Mouse (Mus musculus) intestine, postnatal 0 days (tissue): Measurements from ENCODE around the gene Gda. TPM values are rescaled to one million over a fixed set of nuclear protein-coding genes. Genes with fewer than 3 reads are reported as not detected.

Source experiments
- ATAC-seq: fragments of 200-750 bp; cut with Nextera tagmentation; 2 replicates; pipeline ENCODE4 v1.8.0; 2017; ENCODE audit warnings: mild to moderate bottlenecking, moderate TSS enrichment, moderate library complexity
- H3K27ac ChIP-seq: fragments of 300-500 bp; sonication (generic); 2 replicates; pipeline ENCODE4 v1.5.1; 2014; ENCODE audit warnings: mild to moderate bottlenecking, low read depth, low read length, moderate library complexity
- H3K27me3 ChIP-seq: fragments of 300-500 bp; sonication (generic); replicated peaks from 2 replicates; pipeline ENCODE4 v1.6.1; 2014; ENCODE audit warnings: low read length, mixed read lengths; ENCODE audit not compliant: control insufficient read depth, insufficient read depth
- H3K36me3 ChIP-seq: fragments of 300-500 bp; sonication (generic); 2 replicates; pipeline ENCODE4 v1.6.1; 2014; ENCODE audit warnings: mild to moderate bottlenecking, moderate library complexity; ENCODE audit not compliant: control insufficient read depth, insufficient read depth
- H3K4me1 ChIP-seq: fragments of 300-500 bp; sonication (generic); replicated peaks from 2 replicates; pipeline ENCODE4 v1.6.1; 2014; ENCODE audit warnings: antibody characterized with exemption, low read length, mixed read lengths; ENCODE audit not compliant: control insufficient read depth, insufficient read depth
- H3K4me2 ChIP-seq: fragments of 300-500 bp; sonication (generic); replicated peaks from 2 replicates; pipeline ENCODE4 v1.6.1; 2014; ENCODE audit warnings: low read depth, mild to moderate bottlenecking, moderate library complexity
- H3K4me3 ChIP-seq: fragments of 300-500 bp; sonication (generic); 2 replicates; pipeline ENCODE4 v1.5.1; 2014; ENCODE audit warnings: low read depth, low read length
- H3K9ac ChIP-seq: fragments of 300-500 bp; sonication (generic); 2 replicates; pipeline ENCODE4 v1.6.1; 2014; ENCODE audit warnings: mild to moderate bottlenecking, low read depth, low read length
- H3K9me3 ChIP-seq: fragments of 300-500 bp; sonication (generic); 2 replicates; pipeline ENCODE4 v1.6.1; 2016; ENCODE audit warnings: mixed run types; ENCODE audit not compliant: control insufficient read depth
- CTCF ChIP-seq: sonication (generic); IDR thresholded peaks from 2 replicates; pipeline ENCODE4 v1.5.1; 2016; ENCODE audit warnings: low read depth, mild to moderate bottlenecking, control low read depth, antibody characterized with exemption, moderate library complexity
- WGBS: fragments of 180-500 bp; shearing (Covaris S2); extraction: QIAGEN DNeasy Blood & Tissue Kit; methylation state at CpG from one replicate; pipeline ENCODE4 v1.1.7; 2014; 5-methylcytosine and 5-hydroxymethylcytosine counted together
- polyA plus RNA-seq: library from polyadenylated mRNA; unstranded; fragments of >200 nt; fragmentation: Nextera tagmentation; extraction: Ambion mirVana; gene quantifications from 2 replicates; pipeline ENCODE4 v1.2.1, GENCODE M21; 2015

Gene Gda
- polyA plus RNA-seq, 1 experiment from 2014 or later = 37.3 TPM

DNA sequence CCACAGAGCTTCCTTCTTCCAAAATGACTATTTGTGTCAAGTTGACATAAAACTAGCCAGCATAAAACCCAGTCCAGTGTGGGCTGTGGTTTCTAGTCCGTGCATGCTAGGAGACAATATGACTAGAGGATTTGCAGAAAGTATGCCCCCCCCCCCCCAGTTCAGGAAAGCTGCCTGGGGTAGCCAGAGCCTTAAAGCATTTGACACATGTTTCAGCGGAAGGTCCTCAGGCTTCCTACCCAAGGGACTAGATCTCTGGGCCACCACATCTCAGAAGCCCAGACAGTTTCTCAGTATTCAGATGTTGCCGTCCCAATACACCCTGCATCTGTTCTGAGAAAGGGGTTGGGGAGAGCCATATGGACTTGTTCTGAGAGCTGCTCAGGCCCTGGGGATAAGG is 89.0 kb downstream of the Gda start:
- no peak for TF ChIP-seq CTCF
- Histone ChIP-seq H3K4me3 (no peak overlapping the region), H3K4me2 (no peak overlapping the region), H3K4me1 (no peaks in the 10 kb centered on the region), H3K36me3 (no peaks in the 10 kb centered on the region), H3K9me3 (no peaks in the 10 kb centered on the region), H3K27ac (no peak overlapping the region), H3K27me3 (no peaks in the 10 kb centered on the region), H3K9ac (no peak overlapping the region)
- 90% methylated on average over 3 of the region's 3 CpGs for WGBS
- ATAC-seq = no peak

DNA sequence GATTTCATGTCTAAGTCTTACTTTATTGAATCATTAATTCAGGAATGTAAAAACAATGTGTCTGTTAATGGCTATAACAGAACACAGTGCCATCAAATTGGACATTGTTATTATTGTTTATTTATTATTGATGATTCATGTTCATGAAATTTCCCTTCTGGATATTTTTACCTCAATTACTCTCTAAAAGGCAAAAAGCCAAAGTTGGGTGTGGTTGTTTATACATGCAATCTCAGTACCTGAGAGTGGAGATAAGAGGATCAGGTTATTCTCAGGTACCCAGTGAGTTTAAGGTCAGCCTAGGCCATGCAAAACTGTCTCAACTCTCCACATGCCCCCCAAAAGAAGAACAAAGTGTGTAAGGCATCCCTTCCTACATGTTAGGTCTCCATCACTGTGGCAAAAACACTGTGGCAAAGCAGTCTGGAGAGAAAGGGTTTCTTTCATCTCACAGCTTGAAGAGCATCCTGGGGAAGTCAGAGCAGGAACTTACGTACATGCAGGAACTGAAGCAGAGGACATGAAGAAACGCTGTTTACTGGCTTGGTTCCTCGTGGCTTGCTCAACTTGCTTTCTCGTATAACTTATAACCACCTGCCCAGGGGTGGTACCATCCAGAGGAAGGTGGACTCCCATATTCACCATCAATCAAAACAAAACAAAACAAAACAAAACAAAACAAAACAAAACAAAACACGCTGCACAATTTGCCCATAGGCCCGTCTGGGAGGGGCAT is 89.6 kb downstream of the Gda start:
- Histone ChIP-seq H3K27ac (no peak overlapping the region), H3K4me3 (no peak overlapping the region), H3K36me3 (no peaks in the 10 kb centered on the region), H3K9ac (no peak overlapping the region), H3K9me3 (no peaks in the 10 kb centered on the region), H3K27me3 (no peaks in the 10 kb centered on the region), H3K4me2 (no peak overlapping the region), H3K4me1 (no peaks in the 10 kb centered on the region)
- WGBS = 72% methylated on average over 6 of the region's 6 CpGs
- ATAC-seq = no peak
- no peak for TF ChIP-seq CTCF

DNA sequence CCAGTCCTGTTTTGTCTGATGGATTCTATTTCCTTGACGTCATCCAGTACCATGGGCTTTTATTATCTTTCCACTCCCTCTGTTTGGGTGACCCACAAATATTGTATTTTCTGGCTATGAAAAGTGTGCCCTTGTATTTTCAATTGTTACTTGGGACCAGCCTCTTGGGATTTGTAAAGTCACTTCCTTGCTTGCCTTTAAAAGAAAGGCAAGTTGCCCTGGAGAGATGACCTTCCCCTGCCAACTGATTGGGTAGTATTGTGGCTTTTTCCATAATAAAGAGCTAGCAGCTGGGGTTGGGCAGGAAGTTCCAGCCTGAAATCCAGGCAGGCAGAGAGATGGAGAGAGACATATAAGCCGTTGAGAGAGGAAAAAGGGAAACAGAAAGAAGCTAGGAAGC is 91.5 kb downstream of the Gda start:
- Histone ChIP-seq H3K4me1 (no peaks in the 10 kb centered on the region), H3K27me3 (no peaks in the 10 kb centered on the region), H3K9ac (no peak overlapping the region), H3K27ac (no peak overlapping the region), H3K9me3 (no peaks in the 10 kb centered on the region), H3K4me3 (no peak overlapping the region), H3K4me2 (no peak overlapping the region), H3K36me3 (no peaks in the 10 kb centered on the region)
- no peak for TF ChIP-seq CTCF
- WGBS = 61% methylated on average over 2 of the region's 2 CpGs
- no peak for ATAC-seq

DNA sequence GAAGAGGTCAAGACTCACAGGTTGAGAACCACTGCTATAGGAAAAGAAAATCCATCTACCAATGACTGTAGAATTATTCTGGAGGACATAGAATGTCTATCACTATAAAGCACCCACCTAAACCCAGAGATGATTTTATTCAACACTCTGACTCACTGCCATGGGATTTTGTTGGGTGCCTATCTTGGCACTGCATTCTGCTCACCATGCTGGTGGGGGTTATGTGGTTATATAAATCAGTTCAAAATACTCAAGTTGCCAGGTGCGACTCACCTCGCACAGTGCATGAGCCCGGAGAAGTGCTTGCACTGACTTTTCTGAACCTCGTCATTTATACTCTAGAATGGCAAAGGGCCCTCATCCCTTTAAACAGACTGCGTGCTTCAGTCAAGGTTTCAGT is 94.0 kb downstream of the Gda start:
- Histone ChIP-seq H3K9ac (no peak overlapping the region), H3K9me3 (no peaks in the 10 kb centered on the region), H3K27me3 (no peaks in the 10 kb centered on the region), H3K36me3 (no peaks in the 10 kb centered on the region), H3K4me1 (no peaks in the 10 kb centered on the region), H3K4me3 (no peak overlapping the region), H3K27ac (no peak overlapping the region), H3K4me2 (no peak overlapping the region)
- TF ChIP-seq CTCF = no peak
- WGBS = 89% methylated on average over 5 of the region's 5 CpGs
- no peak for ATAC-seq

DNA sequence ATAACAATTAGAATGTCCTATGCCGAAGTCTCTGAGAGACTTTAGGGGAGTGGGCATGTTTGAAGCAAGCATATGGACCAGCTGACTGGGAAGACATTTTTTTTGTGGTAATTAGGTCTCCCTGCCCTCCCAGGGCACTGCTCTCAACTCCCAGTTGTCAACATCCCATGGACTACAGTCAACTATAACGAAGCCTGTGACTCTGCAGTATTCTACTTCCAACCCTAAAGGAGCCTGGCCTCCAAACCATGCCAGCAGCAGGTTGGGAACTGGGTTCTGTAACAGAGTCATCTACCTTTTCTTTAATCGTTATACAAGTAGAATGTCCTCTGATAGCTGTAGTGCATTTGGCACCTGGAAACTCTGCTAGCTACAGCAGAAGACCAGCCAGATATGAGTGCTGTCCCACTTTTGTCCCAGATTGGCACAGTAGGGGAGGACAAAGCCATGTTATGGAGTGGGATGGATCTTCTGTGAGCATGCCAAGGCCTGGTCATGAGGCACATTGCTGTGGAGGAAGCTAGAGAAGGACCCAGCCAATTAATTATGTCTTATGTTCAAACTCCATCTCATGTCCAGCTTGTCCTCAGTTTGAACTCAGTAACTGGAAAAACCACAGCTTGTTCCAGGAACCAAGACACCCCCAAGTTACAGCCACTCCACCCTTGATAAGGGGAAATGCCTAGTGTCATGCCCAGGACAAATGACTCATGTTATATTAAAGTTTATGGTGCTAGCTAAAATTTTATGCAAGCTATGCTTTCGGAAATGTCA is 96.6 kb downstream of the Gda start:
- Histone ChIP-seq H3K27ac (no peak overlapping the region), H3K4me2 (no peak overlapping the region), H3K27me3 (no peaks in the 10 kb centered on the region), H3K9me3 (no peaks in the 10 kb centered on the region), H3K9ac (no peak overlapping the region), H3K4me1 (no peaks in the 10 kb centered on the region), H3K4me3 (no peak overlapping the region), H3K36me3 (no peaks in the 10 kb centered on the region)
- 80% methylated on average over 4 of the region's 4 CpGs for WGBS
- peak; percentile 57; the same call in 1 of the 2 replicates for ATAC-seq
- TF ChIP-seq CTCF = no peak

DNA sequence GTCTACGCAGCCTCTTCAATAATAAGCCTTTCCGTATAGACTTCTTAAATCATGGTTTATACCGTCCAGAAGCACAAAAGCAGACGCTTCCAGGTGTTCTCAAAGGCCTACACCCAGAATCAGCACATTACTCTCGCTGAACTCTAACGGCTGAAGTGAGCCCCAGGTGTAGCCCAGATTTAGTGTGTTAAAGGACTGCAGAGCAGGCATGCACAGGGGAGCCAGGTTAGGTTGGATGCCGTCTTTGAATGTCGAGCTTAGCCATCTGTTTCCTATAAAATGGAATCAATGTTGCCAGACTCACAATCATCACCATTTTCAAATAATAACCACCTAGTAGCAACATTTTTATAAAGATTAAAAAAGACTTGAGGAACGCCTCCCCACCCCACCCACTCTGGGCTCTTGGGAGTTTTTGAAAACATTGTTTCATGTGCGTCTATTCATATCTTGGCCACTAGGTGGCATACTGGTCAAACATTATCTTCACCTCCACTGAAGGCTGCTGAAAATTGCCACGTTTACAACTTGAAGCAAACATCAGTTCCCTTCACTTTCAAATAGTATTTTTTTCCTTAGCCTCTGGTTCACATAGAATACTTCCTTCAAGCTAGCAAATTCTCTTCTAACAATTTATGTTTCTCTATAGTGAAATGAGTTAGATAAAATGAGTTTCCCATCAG is 100.0 kb downstream of the Gda start:
- Histone ChIP-seq H3K4me2 (no peak overlapping the region), H3K4me1 (no peaks in the 10 kb centered on the region), H3K9ac (no peak overlapping the region), H3K27ac (no peak overlapping the region), H3K36me3 (no peaks in the 10 kb centered on the region), H3K4me3 (no peak overlapping the region), H3K27me3 (no peaks in the 10 kb centered on the region), H3K9me3 (no peaks in the 10 kb centered on the region)
- WGBS = 48% methylated on average over 11 of the region's 11 CpGs
- no peak for ATAC-seq
- peak; percentile 88 for TF ChIP-seq CTCF
